Mouse (Mus musculus) liver, embryonic 14.5 days (tissue): ENCODE data around the gene H2-Eb1.

Source experiments
- CTCF ChIP-seq: IDR thresholded peaks from 2 replicates; pipeline ENCODE4 v1.5.1; 2016; ENCODE audit warnings: antibody characterized with exemption, low read depth, control low read depth
- EP300 ChIP-seq: IDR thresholded peaks from 2 replicates; pipeline ENCODE4 v1.6.1; 2016; ENCODE audit warnings: antibody characterized with exemption, low read depth

GRCm38 (mm10) chr17:34300691-34301566 is 4.7 kb upstream of the H2-Eb1 start:
- no peak for TF ChIP-seq CTCF
- TF ChIP-seq EP300, result no peak
